Mouse (Mus musculus) heart, postnatal 4 days (tissue): ENCODE results near the gene Ifit2. TPM values are rescaled to one million over a fixed set of nuclear protein-coding genes. Genes with fewer than 3 reads are reported as not detected.

ENCODE experiments used
- DNase-seq: peaks from one replicate; pipeline ENCODE4 v3.0.0; 2021
- total RNA-seq, 2 experiments: library from RNA; stranded (reverse); gene quantifications; 2 replicates each; pipeline ENCODE4 v1.2.3; 2021

Gene Ifit2
- total RNA-seq, result 1 to 10 TPM; 8.0 to 8.2 TPM

DNA sequence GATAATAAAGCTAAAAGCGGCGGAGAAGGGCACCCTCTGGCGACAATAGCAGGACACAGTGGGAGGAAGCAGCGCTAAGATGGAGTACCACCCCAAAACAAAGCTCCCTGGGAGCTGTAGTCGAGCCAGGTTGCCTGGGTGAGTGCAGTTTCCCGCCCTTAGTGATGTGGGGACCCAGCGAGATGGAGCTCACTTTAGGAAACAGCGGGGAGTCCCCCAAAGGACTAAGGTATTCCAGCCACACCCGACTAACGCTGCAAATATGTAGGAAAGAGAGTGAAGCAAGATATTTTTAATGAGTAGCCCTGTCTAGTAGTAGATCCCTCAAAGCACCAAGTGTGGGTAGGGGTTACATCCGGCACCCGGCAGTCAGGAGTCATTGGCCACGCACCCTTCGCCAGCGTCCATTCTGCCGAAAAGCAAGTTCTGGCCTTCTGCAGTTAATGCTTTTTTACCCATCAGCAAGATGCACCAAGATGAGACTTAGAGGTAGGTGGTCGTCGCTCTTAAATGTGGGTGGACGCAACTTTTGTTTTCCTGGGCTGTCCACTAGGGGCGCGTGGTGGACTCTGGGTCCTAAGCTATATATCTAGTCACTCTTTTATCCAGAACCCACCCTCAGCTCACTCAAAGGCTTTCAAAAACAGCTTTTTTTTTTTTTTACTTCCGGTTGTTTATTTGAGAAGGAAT is at the start of gene Ifit2:
TSS of gene Ifit2 (plus strand) at position 161 of the 690 bp plus-strand sequence.
- DNase-seq, result peak; percentile 78

DNA sequence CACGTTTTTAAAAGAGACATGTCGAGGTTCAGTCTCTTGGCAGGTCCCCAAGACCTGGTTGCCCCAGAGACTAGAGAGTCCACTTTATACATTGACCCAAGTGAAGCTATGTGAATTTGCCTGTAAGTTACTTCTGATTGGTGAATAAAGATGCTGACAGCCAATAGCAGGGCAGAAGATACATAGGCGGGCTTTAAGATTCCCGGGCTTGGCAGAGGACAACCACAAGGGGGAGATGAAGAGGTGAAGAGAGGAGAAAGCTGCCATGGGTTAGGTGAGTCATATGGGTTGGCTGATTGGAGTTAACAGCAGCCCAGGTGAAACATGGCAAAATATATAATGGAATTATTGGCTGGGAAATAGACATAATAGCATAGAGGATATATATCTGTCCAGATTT is 49.7 kb upstream of the Ifit2 start:
- peak; percentile 81 for DNase-seq

DNA sequence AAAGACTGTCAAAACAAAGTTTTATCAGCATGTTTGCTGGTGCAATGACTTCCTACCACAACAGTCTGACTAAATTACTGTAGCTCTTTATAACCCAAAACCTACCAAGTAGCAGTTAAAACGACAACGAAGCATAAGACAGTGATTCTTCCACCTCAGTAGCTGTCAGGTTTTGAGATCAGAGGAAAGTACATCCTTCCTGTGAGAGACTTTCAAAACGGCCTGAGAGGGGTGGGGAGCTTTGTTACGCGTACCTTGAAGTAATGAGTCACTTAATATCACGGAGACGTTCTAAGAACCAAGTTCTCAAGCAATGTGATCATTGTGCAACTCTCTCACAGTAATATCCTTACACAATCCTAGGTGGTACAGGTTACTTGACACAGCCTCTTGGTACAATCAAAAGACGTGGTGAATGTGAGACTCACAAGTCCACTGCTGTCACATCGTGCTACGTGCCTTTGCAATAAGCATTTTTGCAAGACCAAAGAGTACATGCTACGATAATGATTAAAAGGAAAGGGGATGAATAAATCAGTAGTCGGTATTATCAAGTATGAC is 45.3 kb upstream of the Ifit2 start:
- no peak for DNase-seq

DNA sequence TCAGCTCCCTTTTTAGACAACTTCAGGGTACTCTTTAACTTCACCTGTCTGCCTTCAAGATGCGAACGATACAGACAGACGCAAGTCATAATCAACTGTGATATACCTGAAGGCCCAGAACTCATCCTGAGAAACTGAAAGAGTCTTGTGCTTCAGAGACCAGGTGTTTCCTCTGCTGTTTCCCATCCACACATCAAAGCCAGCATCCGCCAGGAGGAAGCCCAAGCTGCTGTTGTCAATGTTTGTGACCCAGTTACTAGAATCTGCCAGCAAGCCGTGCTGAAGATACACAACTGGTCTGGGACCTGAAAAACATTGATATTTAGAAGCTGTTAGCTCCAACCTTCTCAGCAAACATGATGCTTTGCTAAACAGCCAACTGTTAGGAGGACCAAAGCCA is 39.8 kb upstream of the Ifit2 start:
- no peak for DNase-seq

DNA sequence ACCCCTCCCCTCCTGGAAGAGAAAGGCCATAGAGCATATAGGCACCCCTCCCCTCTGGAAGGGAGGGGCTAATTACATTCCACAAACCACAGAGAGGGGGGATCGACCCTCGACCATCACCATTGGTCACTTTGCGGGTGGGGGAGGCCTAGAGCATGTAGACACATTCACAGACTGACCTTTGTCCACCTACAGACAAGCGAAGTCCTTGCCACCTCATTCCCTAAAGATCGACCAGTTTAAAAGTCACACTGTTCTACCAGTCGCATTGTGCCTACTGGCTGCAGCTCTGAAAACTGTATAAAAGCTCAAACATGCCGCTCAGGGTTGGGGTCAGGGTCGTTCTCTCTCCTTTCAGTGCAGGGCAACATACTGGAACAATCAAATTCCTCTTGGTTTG is 39.0 kb upstream of the Ifit2 start:
- no peak for DNase-seq

DNA sequence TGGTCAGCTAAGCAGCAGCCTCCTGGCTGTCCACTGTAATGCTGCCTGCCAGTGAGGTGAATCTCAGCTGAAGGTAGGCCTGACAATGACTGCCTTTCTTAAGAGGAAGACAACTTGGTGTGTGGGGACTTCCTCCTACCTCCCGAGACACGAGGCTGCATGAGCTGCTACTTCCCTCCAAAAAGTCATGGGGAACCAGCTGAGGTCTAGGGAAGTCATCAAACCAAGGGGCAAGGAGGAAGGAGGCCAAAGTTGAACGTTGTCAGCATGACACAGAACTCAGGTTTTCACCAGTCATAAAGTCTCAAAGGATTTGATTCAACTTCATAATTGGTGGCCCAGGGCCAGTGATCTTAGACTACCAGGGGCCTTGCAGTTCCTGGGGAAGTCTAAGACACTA is 34.8 kb upstream of the Ifit2 start:
- DNase-seq, result no peak

DNA sequence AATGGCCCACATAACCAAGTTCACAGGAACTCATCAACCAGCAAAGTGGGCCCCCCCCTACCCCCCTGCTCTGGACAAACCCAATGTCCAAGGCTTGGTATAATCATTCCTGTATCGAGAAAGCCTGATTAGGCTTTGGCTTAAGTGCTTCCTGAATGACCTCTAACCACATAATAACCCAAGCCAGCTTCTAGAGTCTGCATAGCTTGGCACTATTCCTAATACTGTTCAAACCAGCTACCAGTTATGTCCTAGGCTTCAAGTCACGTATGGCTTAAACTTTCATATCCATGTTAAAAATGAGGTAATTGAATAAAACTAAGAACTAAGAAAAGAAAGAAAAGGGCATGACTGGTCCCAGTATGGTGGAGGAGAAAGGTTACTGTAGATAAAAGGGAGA is 34.1 kb upstream of the Ifit2 start:
- no peak for DNase-seq

DNA sequence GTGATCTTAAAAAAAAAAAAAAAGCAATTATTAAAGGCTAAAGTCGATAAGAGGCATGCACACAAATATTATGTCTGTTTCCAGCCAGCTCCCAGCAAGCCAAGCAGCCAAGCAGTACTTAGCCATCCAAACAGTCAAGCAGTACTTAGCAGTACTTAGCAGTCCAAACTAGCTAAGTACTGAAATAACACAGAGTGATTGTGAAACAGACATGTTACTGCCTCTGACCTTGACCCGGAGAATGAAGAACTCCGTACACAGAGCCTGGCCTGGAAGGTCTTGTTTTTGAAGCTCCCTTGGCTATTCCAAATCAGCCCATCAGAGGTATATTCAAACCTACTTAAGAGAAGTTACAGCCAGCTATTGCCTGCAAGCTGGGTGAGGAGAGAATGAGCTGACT is 33.3 kb upstream of the Ifit2 start:
- no peak for DNase-seq

DNA sequence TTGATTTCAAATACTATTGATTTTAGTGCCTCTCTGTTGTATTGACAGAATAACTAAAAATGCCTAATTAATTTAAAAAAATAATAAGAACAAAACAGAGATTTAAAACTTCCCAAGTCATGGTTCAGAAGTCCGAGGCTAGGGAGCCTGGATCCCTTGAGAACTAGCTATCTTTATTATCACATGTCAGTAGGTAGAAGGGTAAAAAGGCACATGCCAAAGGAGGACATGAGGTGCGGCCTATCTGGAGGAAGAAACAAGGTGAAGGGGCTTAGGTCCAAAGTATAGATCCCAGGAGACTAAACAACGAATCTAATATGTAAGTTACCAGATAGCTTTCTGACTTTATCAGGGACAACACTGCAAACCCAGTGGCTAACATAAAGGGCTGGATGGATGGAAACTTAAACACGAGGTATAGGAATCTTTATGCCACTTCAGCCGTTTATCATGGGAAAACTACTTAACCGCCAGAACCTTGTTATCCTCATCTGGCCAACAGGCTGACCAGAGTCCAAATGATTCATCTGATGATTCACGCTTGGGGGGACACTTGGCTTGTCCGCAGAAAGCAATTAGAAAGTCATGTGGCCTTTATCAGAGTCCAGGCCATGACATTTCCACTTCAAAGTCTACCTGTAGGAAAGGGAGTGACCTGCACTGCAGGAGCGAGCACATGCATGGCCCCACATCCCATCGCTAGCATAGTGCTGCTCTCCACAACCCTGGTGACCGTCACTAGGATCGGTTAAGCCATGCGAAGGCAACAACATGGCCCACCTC is 32.5 kb upstream of the Ifit2 start:
- no peak for DNase-seq

DNA sequence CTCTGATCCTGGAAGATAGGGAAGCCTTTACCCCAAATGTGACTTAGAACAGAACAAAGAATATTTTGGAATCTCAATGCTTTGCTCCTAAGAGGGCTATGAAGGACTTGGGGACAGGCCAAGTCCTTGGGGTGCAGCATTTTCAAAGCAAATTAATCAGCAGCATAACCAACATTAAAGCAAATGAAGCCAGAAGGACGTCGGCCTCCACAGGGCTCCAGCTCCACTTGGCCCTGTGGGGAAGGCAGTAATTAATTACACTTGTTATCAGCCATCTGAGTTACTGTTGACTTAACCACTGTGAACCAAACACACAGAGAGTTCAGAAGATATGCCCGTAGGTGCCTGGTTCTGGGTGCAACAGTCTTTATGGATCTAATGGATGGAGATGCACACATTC is 31.7 kb upstream of the Ifit2 start:
- DNase-seq, result no peak

DNA sequence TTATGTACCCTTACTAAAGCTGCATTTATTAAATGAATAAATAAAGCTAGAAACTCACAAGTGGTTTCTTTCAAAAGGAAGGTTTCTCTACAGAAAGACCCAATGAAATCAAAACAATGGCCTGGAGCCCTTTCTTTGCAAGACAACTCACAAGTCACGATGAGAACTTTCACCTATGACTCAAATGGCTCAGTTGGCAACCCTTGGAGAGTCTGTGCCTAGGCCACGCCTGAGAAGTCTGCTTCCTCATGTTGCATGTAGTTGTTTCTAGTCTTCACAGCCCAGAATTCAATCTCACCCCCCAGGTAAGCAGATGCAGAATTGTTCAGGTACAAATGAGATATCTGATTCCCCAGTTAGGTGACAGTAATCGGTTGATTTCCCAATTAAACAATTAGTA is 30.8 kb upstream of the Ifit2 start:
- DNase-seq, result no peak

DNA sequence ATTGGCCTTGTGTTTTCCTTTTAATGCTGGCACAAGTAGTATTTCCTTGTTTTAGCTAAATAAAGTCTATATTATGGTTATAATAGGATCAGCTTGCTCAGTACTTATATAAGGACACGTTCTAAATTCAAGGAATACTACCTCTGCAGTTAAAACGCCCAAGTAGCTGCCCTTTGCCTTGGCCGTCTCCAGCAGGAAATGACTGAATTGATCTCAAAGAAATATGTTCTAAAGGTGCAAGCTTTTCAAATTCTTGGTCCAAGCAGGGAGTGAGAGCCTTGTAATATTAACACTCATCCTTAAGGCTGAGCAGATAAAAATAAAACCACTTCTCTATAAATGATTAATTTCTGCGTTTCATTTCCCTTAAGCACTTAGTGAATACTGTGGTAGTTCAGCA is 30.4 kb upstream of the Ifit2 start:
- no peak for DNase-seq

DNA sequence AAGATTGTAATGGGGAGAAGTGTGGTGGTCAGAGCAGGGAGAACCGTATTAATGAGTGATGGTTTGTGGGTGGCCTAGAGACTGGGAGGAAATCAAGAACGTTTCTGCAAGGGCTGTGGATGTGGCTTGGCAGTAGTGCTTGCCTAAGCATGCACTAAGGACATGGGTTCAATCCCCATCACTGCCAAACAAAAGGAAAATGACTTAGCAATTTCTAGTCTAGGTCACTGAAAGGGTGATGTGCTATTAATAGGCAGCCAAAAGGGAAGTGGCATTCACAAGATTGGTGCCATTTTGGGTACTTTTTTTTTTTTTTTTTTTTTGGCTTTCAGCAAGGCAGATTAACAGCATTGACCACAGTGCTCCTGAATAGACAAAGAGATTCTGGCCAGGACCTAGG is 29.1 kb upstream of the Ifit2 start:
- no peak for DNase-seq

DNA sequence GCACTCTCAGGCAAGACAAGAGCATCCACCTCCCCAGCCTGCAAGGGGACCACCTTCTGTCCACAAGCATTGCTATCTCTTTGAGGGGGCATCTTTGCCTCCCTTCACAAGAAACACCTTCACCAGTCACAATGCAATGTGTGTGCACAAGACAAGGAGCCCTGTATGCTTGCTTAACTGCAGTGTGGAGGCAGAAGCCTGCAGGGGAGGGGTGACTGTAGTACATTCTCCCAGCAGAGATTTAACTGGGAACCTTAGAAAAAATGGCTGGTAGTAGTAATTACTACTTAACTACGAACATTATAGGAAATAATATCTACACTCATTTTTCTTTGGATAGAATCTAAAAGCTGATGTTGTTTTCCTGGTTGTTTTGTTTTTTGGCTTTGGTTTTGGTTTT is 28.5 kb upstream of the Ifit2 start:
- no peak for DNase-seq

DNA sequence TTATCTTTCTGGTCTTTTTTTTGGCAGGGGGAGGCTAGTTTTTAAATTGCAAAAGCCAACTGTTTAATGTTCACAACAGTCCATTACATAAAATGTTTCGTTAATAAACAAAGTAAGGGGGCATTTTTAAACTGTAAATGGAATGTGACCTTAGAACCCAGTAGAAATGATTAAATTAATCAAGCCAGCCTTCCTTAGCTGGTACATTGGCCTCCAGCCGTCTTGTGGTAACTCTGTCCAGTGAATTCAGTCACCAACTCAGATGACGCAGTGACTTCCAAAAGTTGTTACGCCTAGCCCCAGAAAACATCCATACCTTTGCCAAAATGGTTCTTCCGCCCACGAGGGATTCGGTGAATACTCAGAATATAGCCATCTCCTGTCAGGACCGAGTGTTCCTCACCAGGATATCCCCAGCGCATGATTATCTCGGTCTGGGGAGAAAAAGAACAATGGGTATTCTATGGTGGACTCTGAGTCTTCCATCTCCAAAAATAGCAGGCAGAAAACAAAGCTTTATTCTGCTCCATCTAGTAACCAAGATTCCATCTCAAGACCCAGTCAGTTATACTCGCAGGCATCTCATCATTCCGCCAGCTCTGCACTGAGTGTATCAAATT is 27.3 kb upstream of the Ifit2 start:
- DNase-seq, result no peak

DNA sequence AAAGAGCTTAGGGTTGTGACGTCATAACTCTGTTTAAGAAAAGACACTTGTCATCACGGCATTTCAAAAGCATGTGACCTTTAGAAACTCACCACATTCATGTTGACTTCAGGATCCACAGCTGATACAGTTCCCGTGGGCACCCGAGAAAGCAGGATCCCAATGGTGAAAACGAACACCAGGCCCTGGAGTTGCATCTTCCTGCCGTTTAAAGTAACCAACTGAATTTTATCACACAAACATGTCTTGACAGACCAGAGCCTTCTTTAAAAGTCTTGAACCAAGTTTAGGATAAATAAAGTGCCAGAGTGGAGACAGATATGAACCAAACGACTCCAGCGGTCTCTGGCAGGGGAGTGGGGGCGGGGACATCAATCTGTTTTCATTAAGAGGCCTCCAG is 25.8 kb upstream of the Ifit2 start:
- no peak for DNase-seq

DNA sequence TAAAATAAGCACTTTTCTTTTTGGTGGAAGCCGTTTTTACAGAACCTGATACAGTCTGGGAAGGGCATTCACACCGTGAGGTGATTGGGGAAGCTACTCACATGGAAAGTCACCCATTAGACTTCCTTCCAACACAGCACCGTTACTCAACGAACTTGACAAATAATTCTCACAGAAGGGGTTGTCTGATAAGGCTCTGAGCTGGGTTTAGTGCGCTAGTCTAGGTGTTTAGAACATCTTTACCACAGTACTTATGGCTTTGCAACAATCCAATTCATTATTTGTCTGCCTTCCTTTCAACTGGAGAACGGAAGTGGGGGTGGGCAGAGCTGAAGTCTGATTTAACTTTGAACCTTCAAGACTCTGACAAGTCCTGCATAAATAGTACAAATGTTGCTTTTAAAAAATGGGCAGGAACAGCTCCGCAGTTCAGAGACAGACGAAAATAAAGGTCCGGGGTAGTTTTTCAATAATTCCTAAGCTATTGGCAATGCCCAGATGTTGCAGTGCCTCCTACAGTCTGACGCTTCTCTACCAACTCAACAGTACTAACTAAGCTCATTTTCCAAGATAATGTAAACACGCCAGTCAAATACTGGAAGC is 24.1 kb upstream of the Ifit2 start:
- DNase-seq, result no peak

DNA sequence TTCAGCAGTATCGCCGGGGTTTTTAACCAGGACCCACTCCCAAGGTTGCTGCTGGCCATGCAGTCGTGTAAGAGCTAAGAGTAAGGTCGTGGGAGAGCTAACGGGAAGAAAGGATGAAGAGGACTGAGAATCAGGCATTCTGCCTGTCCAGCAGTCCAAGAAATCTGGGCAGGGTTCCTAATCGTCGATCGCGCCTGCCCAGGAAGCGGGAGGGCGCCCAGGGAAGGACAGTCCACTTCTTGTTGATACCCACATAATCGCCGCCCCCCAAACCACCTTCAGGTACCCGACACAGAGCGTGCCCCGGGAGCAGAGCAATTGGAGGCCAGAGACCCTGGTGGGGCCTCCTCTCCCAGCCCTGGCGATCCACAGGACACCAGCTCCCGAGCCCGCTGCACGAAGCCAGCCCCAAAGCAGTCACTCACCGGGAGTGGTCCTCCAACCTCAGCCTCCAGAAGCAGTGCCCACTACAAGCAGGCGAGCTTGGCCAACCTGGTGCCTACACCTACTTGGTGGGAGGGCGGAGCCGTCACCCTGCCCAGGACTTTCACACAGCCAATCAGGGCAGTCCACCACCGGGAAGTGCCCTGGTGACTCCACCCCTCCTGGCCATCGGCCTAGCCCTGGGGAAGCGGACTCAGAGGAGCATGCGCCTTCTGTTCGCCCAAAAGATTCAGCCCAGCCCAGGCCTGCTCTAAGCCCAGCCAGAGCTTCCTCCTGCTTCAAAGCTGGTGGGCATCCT is 23.4 kb upstream of the Ifit2 start, which contains the start of gene Lipa:
TSS of gene Lipa (minus strand) at position 534 of the 742 bp plus-strand sequence.
- peak; percentile 97 for DNase-seq

DNA sequence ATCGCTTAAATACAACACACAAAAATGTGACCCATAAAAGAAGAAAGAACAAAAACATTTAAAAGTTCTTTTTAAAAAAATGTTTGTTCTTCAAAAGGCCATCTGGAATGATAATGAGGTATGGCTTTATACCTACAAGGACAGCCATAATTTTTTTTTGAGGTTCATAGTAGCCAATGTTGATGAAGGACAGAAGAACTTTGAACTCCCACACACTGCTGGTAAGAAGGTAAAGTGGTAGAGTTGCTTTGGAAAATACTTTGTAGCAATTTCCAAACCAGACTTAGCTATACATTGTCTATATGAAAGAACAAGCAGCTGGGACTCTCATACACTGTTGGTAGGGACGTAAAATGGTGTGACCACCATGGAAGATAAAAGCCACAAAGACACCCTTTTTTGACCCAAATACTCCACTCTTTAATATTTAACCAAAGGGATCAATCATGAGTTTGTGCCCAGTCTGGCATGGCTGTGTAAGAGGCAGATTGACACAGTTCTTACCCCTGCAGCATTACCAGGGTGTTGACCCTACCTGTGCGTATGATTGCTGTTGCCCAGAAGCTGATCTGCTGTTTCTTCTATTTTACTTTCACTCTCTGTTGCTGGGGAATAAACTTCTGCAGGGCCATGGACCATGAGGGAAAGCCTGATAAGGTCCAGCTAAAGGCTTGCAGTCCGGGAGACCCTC is 18.3 kb upstream of the Ifit2 start:
- no peak for DNase-seq

DNA sequence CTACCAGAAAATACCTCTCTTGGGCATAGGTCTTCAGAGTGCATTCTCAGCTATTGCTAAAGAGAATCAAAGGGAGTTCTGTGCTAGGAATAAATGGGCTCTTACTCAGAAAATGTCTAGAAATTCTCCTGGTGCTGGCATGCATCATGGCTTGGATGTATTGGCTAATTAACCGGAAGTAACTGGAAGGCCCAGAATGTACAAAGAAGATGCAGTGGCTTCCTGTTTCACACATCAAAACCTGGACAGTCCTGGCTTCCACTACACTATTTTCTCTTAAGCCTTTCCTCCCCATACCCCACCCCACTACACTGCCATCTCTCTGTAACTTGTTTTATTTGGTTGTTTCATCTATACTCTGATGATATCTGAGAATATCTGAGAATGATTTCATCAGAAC is 11.1 kb upstream of the Ifit2 start:
- DNase-seq, result no peak

DNA sequence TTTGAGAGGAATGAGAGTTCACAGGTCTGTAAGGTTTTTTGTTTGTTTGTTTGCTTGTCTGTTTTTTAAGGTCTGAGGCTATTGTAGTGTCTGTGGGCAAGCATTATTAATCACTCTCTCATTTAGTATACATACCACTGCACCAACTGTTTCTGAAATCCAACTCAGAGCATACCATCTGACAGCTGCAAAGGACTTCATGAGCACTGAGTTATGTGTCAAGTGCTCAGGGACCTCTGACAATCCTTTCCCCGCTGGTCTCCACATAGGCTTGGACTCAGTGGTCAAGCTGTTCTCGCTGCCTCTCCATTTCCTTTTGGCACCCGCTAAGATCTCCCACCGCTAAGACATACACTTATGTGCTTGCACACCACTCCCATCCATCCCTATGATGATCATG is 4.3 kb upstream of the Ifit2 start:
- no peak for DNase-seq

DNA sequence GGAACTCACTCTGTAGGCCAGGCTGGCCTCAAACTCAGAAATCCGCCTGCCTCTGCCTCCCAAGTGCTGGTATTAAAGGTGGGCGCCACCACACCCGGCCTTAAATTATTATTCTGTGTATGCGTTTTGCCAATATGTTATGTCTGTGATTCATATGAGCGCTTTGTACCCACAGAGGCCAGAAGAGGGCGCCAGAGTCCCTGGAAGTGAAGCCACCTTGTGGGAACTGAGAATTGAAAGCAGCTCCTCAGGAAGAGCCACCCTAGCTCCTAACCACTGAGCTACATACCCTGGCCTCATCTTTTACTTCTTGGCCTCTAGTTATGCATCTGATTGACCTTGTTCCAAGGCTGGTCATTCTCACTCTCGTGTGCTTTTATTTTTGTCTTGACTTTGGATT is 2.5 kb upstream of the Ifit2 start:
- peak; percentile 87 for DNase-seq
